Mouse (Mus musculus) stomach, postnatal 0 days (tissue): ENCODE measurements around the gene Ube2n. TPM values are rescaled to one million over a fixed set of nuclear protein-coding genes. Genes with fewer than 3 reads are reported as not detected.

Experiments used
- ATAC-seq: fragments of 200-750 bp; cut with Nextera tagmentation; 2 replicates; pipeline ENCODE4 v1.8.0; 2017; ENCODE audit not compliant: low FRiP score, low TSS enrichment
- DNase-seq: peaks from one replicate; pipeline ENCODE4 v3.0.0-alpha.2; 2016; ENCODE audit warnings: low spot score
- H3K27ac ChIP-seq: fragments of 300-500 bp; sonication (generic); replicated peaks from 2 replicates; pipeline ENCODE4 v1.5.1; 2014; ENCODE audit warnings: mild to moderate bottlenecking, control low read depth
- H3K27me3 ChIP-seq: fragments of 300-500 bp; sonication (generic); 2 replicates; pipeline ENCODE4 v1.6.1; 2014; ENCODE audit warnings: low read length; ENCODE audit not compliant: control insufficient read depth, insufficient read depth
- H3K36me3 ChIP-seq: fragments of 300-500 bp; sonication (generic); 2 replicates; pipeline ENCODE4 v1.6.1; 2014; ENCODE audit warnings: low read length, mixed read lengths; ENCODE audit not compliant: control insufficient read depth, insufficient read depth
- H3K4me1 ChIP-seq: fragments of 300-500 bp; sonication (generic); replicated peaks from 2 replicates; pipeline ENCODE4 v1.6.1; 2014; ENCODE audit warnings: antibody characterized with exemption; ENCODE audit not compliant: control insufficient read depth, insufficient read depth
- H3K4me2 ChIP-seq: fragments of 300-500 bp; sonication (generic); replicated peaks from 2 replicates; pipeline ENCODE4 v1.6.1; 2014; ENCODE audit warnings: low read depth, mild to moderate bottlenecking, control low read depth, moderate library complexity
- H3K4me3 ChIP-seq: fragments of 300-500 bp; sonication (generic); 2 replicates; pipeline ENCODE4 v1.5.1; 2014; ENCODE audit warnings: low read depth, low read length, control low read depth
- H3K9ac ChIP-seq: fragments of 300-500 bp; sonication (generic); 2 replicates; pipeline ENCODE4 v1.6.1; 2014; ENCODE audit warnings: mild to moderate bottlenecking, low read length, control low read depth, mixed read lengths
- H3K9me3 ChIP-seq: fragments of 300-500 bp; sonication (generic); 2 replicates; pipeline ENCODE4 v1.6.1; 2016; ENCODE audit warnings: low read length; ENCODE audit not compliant: control insufficient read depth
- CTCF ChIP-seq: IDR thresholded peaks from 2 replicates; pipeline ENCODE4 v1.5.1; 2016; ENCODE audit warnings: antibody characterized with exemption, low read depth, mild to moderate bottlenecking, moderate library complexity
- EP300 ChIP-seq: optimal IDR thresholded peaks from 2 replicates; pipeline ENCODE3; 2016; ENCODE audit warnings: antibody characterized with exemption
- WGBS: fragments of 180-500 bp; shearing (Covaris S2); extraction: QIAGEN DNeasy Blood & Tissue Kit; methylation state at CpG from one replicate; pipeline ENCODE4 v1.1.7; 2014; 5-methylcytosine and 5-hydroxymethylcytosine counted together
- polyA plus RNA-seq: library from polyadenylated mRNA; unstranded; fragments of >200 nt; fragmentation: Nextera tagmentation; extraction: Ambion mirVana; gene quantifications from 2 replicates; pipeline ENCODE4 v1.2.1, GENCODE M21; 2015

Gene Ube2n
- polyA plus RNA-seq, 1 experiment from 2014 or later: 229 TPM

GRCm38 (mm10) chr10:95568016-95568415, 53.1 kb downstream of the Ube2n start:
- 0 out of 2 replicates have a peak, but pooled peaks cover 4% of the 10 kb centered on the region for H3K4me1 ChIP-seq
- 63% methylated on average over 6 of the region's 6 CpGs for WGBS
- no peaks in the 10 kb centered on the region for H3K27me3 ChIP-seq
- H3K9me3 ChIP-seq: no peaks in the 10 kb centered on the region
- no peak overlapping the region for H3K4me3 ChIP-seq
- DNase-seq (no peak), ATAC-seq (no peak)
- no peaks in the 10 kb centered on the region for H3K36me3 ChIP-seq
- H3K27ac ChIP-seq: no peak overlapping the region
- no peak overlapping the region for H3K9ac ChIP-seq
- TF ChIP-seq EP300: no peak
- no peak for TF ChIP-seq CTCF
- no peak overlapping the region for H3K4me2 ChIP-seq

GRCm38 (mm10) chr10:95569441-95569840, 54.5 kb downstream of the Ube2n start:
- Histone ChIP-seq H3K27ac (no peak overlapping the region), H3K9ac (no peak overlapping the region), H3K4me2 (no peak overlapping the region), H3K4me1 (0 out of 2 replicates have a peak, but pooled peaks cover 4% of the 10 kb centered on the region), H3K9me3 (no peaks in the 10 kb centered on the region), H3K4me3 (no peak overlapping the region), H3K36me3 (no peaks in the 10 kb centered on the region), H3K27me3 (no peaks in the 10 kb centered on the region)
- no peak for TF ChIP-seq CTCF
- TF ChIP-seq EP300: no peak
- no peak for DNase-seq
- 51% methylated on average over 2 of the region's 2 CpGs for WGBS
- no peak for ATAC-seq

GRCm38 (mm10) chr10:95574994-95575393, 60.0 kb downstream of the Ube2n start:
- no peaks in the 10 kb centered on the region for H3K9me3 ChIP-seq

GRCm38 (mm10) chr10:95575839-95576380, 61.0 kb downstream of the Ube2n start:
- H3K27me3 ChIP-seq: no peaks in the 10 kb centered on the region
- H3K9ac ChIP-seq: no peak overlapping the region
- TF ChIP-seq EP300 (no peak), CTCF (no peak)
- H3K4me2 ChIP-seq: no peak overlapping the region
- no peaks in the 10 kb centered on the region for H3K9me3 ChIP-seq
- DNase-seq (no peak), ATAC-seq (no peak)
- H3K4me1 ChIP-seq: no peaks in the 10 kb centered on the region; the same call in 1 of the 2 replicates
- 68% methylated on average over 10 of the region's 10 CpGs for WGBS
- H3K4me3 ChIP-seq: no peak overlapping the region
- H3K36me3 ChIP-seq: no peaks in the 10 kb centered on the region
- no peak overlapping the region for H3K27ac ChIP-seq

More at GRCm38 (mm10) chr10:95574994-95575393, 60.0 kb downstream of the Ube2n start:
- Histone ChIP-seq H3K4me3 (no peak overlapping the region), H3K9ac (no peak overlapping the region), H3K4me1 (no peaks in the 10 kb centered on the region; the same call in 1 of the 2 replicates), H3K36me3 (no peaks in the 10 kb centered on the region), H3K4me2 (no peak overlapping the region), H3K27me3 (no peaks in the 10 kb centered on the region), H3K27ac (no peak overlapping the region)
- DNase-seq: no peak
- no peak for TF ChIP-seq CTCF
- no peak for TF ChIP-seq EP300
- no peak for ATAC-seq
- 58% methylated on average over 4 of the region's 4 CpGs for WGBS

DNA sequence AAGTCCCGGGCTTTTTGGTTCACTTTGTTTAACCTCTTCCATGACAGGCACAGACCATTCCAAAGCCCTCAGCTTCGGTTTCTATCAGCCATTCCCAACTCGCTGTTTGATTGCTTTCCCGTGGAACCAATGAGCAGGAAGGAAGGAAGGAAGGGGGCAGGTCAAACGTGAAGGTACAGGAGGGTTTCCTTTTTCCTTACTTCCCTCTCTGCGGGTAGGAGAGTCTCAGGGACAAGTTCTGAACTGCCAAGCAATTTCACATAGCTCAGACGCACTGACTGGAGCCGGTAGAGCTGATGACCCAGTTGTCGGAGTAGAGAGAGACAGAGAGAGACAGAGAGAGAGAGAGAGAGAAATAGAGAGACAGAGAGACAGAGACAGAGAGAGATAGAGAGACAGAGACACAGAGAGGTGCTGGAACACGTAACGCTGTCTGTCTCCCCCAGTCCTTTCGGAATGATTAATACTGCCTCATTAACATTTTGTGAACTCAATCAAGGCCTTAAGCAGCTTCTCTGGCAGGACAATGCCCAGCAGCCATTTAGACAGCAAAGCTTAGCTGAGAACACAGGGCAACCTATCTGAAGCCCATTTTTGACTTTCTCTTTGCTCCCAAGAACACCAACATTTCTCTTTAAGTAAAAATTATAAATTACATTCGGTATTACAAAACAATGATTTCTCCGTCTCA, 62.1 kb downstream of the Ube2n start:
- peak overlapping the region; percentile 74 for H3K27ac ChIP-seq
- DNase-seq: peak; percentile 60
- ATAC-seq: peak; percentile 62; the same call in 1 of the 2 replicates

DNA sequence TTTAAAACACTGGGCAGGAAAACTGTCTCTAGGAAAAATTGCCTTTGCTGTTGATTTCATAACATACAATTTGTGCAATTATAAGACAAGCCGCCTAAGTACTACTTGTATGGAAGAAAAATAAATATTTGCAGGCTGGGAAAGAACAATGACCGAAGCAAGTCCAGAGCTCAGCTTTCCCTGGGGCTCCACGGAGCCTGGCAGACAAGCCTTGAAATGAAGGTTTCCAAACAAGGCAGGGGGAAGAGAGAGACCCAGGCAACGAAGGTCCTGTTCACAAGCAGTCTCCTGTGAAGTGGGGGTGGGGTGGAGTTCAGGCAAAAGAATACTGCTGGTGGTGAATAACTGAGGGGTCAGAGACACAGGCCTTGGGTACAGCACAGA, 62.6 kb downstream of the Ube2n start:
- peak overlapping the region; percentile 38 for H3K4me2 ChIP-seq

More for the DNA sequence above, 62.1 kb downstream of the Ube2n start:
- H3K27me3 ChIP-seq: no peaks in the 10 kb centered on the region
- no peak overlapping the region for H3K4me3 ChIP-seq
- no peaks in the 10 kb centered on the region for H3K9me3 ChIP-seq
- TF ChIP-seq CTCF: no peak
- TF ChIP-seq EP300: no peak
- H3K36me3 ChIP-seq: no peaks in the 10 kb centered on the region
- WGBS: 39% methylated on average over 14 of the region's 14 CpGs
- H3K9ac ChIP-seq: no peak overlapping the region
- H3K4me2 ChIP-seq: peak overlapping the region; percentile 38
- H3K4me1 ChIP-seq: no peaks in the 10 kb centered on the region; the same call in 1 of the 2 replicates

More for the DNA sequence above, 62.6 kb downstream of the Ube2n start:
- ATAC-seq: 0 out of 2 replicates have a peak, but pooled peaks have one; percentile 47
- Histone ChIP-seq H3K4me1 (no peaks in the 10 kb centered on the region; the same call in 1 of the 2 replicates), H3K27ac (peak overlapping the region; percentile 74), H3K9me3 (no peaks in the 10 kb centered on the region), H3K4me3 (no peak overlapping the region), H3K9ac (no peak overlapping the region), H3K27me3 (no peaks in the 10 kb centered on the region), H3K36me3 (no peaks in the 10 kb centered on the region)
- WGBS: 11% methylated on average over 4 of the region's 4 CpGs
- TF ChIP-seq CTCF (no peak), EP300 (no peak)
- DNase-seq: peak; percentile 41
